Mouse (Mus musculus) C2C12 (cell line): ENCODE data around the gene Rasgef1b. TPM values are rescaled to one million over a fixed set of nuclear protein-coding genes. Genes with fewer than 3 reads are reported as not detected.

ENCODE experiments used
- H3K27me3 ChIP-seq: one replicate; pipeline ENCODE4 v1.6.1; 2011; ENCODE audit not compliant: control insufficient read depth, insufficient read depth, insufficient read length
- H3K36me3 ChIP-seq: one replicate; pipeline ENCODE4 v1.6.1; 2011; ENCODE audit not compliant: control insufficient read depth, insufficient read depth
- H3K4me3 ChIP-seq: one replicate; pipeline ENCODE4 v1.5.1; 2011; ENCODE audit warnings: mild to moderate bottlenecking, control low read depth; ENCODE audit not compliant: poor library complexity, insufficient read depth, severe bottlenecking
- H3K79me2 ChIP-seq: one replicate; pipeline ENCODE4 v1.6.1; 2011; ENCODE audit not compliant: control insufficient read depth, insufficient read depth
- H3K79me3 ChIP-seq: one replicate; pipeline ENCODE4 v1.6.1; 2011; ENCODE audit warnings: low read depth, control low read depth
- H3ac ChIP-seq: one replicate; pipeline ENCODE3; 2011; ENCODE audit warnings: low read depth; ENCODE audit not compliant: control insufficient read depth, insufficient read length
- CEBPB ChIP-seq: IDR thresholded peaks from one replicate; pipeline ENCODE4 v1.6.1; 2011; ENCODE audit warnings: low read depth, mild to moderate bottlenecking, control low read depth, moderate library complexity
- CTCF ChIP-seq: IDR thresholded peaks from one replicate; pipeline ENCODE4 v1.5.1; 2011; ENCODE audit not compliant: control insufficient read depth, insufficient read depth, insufficient read length
- FOSL1 ChIP-seq: IDR thresholded peaks from one replicate; pipeline ENCODE4 v1.8.0; 2011; ENCODE audit warnings: mild to moderate bottlenecking, low read length; ENCODE audit not compliant: poor library complexity, insufficient read depth, severe bottlenecking
- MAX ChIP-seq: IDR thresholded peaks from one replicate; pipeline ENCODE4 v1.6.1; 2011; ENCODE audit warnings: mild to moderate bottlenecking, control low read depth
- MYOD1 ChIP-seq: IDR thresholded peaks from one replicate; pipeline ENCODE4 v1.6.1; 2011; ENCODE audit warnings: low read depth; ENCODE audit not compliant: control insufficient read depth, insufficient read length
- MYOG ChIP-seq: IDR thresholded peaks from one replicate; pipeline ENCODE4 v1.6.1; 2011; ENCODE audit not compliant: control insufficient read depth, insufficient read length; ENCODE audit errors: extremely low read depth
- USF1 ChIP-seq: IDR thresholded peaks from one replicate; pipeline ENCODE4 v1.6.1; 2011; ENCODE audit warnings: low read depth, mild to moderate bottlenecking, control low read depth, moderate library complexity
- polyA plus RNA-seq: library from polyadenylated mRNA; unstranded; fragments of >200 nt; fragmentation: generic; extraction: Trizol; gene quantifications from one replicate; pipeline ENCODE4 v1.2.1, GENCODE M21; 2012; ENCODE audit warnings: missing spikeins

Rasgef1b gene
- polyA plus RNA-seq, 1 experiment = 0.05 TPM

GRCm38 (mm10) chr5:99284369-99284768 is 444.5 kb downstream of the Rasgef1b start:
- no peak for TF ChIP-seq MYOG
- H3K4me3 ChIP-seq = no peak overlapping the region
- H3K27me3 ChIP-seq = no peaks in the 10 kb centered on the region
- H3K79me3 ChIP-seq = no peaks in the 10 kb centered on the region
- no peaks in the 10 kb centered on the region for H3K36me3 ChIP-seq
- no peaks in the 10 kb centered on the region for H3K79me2 ChIP-seq
- H3ac ChIP-seq = no peak overlapping the region

- H3K79me3 ChIP-seq = no peaks in the 10 kb centered on the region
- no peaks in the 10 kb centered on the region for H3K79me2 ChIP-seq
These were observed 445.2 kb downstream of the Rasgef1b start for GRCm38 (mm10) chr5:99283636-99284035.

GRCm38 (mm10) chr5:99280536-99280935 is 448.3 kb downstream of the Rasgef1b start:
- no peak overlapping the region for H3K4me3 ChIP-seq
- no peaks in the 10 kb centered on the region for H3K79me2 ChIP-seq
- peaks cover 3% of the 10 kb centered on the region for H3K27me3 ChIP-seq
- no peaks in the 10 kb centered on the region for H3K79me3 ChIP-seq
- H3K36me3 ChIP-seq = no peaks in the 10 kb centered on the region
- no peak for TF ChIP-seq USF1
- no peak for TF ChIP-seq FOSL1
- TF ChIP-seq MYOD1 = no peak
- no peak for TF ChIP-seq MYOG
- TF ChIP-seq CTCF = no peak
- no peak overlapping the region for H3ac ChIP-seq

More at GRCm38 (mm10) chr5:99283636-99284035, 445.2 kb downstream of the Rasgef1b start:
- H3ac ChIP-seq = no peak overlapping the region
- H3K4me3 ChIP-seq = no peak overlapping the region
- no peaks in the 10 kb centered on the region for H3K27me3 ChIP-seq
- TF ChIP-seq FOSL1 = no peak
- H3K36me3 ChIP-seq = no peaks in the 10 kb centered on the region

DNA sequence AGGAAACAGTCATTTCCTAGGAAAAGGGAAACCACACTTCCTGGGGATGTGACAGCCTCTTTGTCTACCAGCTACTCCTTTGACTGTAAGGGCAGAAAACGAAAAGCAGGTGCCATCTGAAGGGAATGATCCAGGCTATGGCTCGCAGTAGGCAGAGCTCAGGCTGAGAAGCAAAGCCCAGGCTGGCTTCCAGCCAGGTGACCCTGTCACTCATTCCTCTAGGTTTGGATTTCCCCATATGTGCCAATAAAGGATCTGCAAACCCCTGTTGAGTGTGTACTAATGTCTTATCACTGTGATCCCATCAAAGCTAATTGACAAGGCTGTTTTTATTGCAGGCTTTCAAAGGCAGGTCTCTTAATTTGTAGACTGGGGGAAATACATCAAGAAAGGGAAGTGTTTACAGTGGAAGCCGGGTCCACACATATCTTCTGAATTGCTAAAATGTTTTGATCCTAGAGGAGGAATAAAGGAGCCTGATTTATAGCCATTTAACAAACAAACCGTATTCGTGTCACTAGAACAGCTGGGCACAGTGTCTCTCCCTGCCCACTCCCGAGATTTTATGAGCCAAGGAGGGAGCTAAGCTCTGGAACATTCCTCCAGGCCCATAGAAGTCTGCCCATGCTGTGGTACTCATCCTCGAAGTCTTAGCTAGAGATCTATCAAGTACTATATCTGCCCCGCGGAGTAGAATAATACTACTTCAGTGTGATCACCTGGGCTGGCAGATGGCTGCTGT is 449.7 kb downstream of the Rasgef1b start:
- Histone ChIP-seq H3K79me2 (no peaks in the 10 kb centered on the region), H3K79me3 (no peaks in the 10 kb centered on the region), H3ac (no peak overlapping the region), H3K27me3 (peaks cover 3% of the 10 kb centered on the region), H3K36me3 (no peaks in the 10 kb centered on the region), H3K4me3 (no peak overlapping the region)
- TF ChIP-seq MAX (no peak), USF1 (no peak), MYOG (no peak), CEBPB (no peak), FOSL1 (no peak), CTCF (no peak), MYOD1 (no peak)

GRCm38 (mm10) chr5:99278364-99278763 is 450.5 kb downstream of the Rasgef1b start:
- Histone ChIP-seq H3K79me3 (no peaks in the 10 kb centered on the region), H3K27me3 (peaks cover 3% of the 10 kb centered on the region), H3ac (no peak overlapping the region), H3K79me2 (no peaks in the 10 kb centered on the region), H3K36me3 (no peaks in the 10 kb centered on the region), H3K4me3 (no peak overlapping the region)
- TF ChIP-seq USF1 (no peak), CTCF (no peak), FOSL1 (no peak), MAX (no peak), CEBPB (no peak), MYOG (no peak), MYOD1 (no peak)

DNA sequence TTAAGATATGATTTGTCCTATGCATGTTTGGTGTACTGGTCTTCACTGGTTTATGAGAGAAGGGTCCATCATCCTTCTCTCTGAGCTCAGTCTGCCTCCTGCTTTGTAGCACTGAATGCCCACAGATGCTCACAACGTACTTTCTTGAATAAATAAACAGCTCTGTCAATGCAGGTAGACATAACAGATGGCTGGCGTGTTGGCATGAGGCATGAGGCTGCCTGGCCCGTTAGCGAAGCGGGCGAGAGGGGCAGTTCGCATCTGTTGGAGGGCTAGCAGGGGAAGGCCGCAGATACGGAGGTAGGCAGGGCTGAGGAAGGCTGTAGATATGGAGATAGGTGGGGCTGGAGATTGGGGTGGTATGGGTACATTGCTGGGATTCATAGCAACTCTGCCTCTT is 451.3 kb downstream of the Rasgef1b start:
- Histone ChIP-seq H3K36me3 (no peaks in the 10 kb centered on the region), H3K27me3 (peaks cover 3% of the 10 kb centered on the region), H3K79me3 (no peaks in the 10 kb centered on the region), H3ac (no peak overlapping the region), H3K79me2 (no peaks in the 10 kb centered on the region), H3K4me3 (no peak overlapping the region)
- TF ChIP-seq CEBPB (no peak), USF1 (no peak), CTCF (no peak), MYOG (no peak), MYOD1 (no peak), MAX (no peak)
